Mouse (Mus musculus): Measurements from ENCODE around the gene Ankrd11. TPM values are rescaled to one million over a fixed set of nuclear protein-coding genes. Genes with fewer than 3 reads are reported as not detected.

The Ankrd11 gene
- total and polyA plus RNA-seq, 3 experiments, result 54.8 to 86.9 (median 65.4) TPM

DNA sequence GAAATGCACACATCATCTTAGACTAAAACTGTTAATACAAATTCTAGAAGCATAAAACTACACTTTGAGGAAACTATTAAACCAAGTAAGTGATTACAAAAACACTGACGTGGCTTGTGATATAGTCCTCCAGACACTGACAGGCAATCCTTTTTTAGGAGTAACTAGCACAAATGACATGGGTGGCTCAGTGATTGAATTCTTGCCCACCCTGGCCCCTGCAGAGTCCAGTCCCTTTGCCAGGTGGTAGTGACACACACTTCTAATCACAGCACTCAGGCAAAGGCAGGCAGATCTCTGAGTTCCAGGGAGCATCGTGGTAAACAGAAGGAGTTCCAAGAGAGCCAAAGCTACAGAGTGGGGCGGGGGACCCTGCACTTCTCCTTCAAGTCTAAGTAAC, 36.7 kb downstream of the Ankrd11 start:
- DNase-seq, result no peak

GRCm38 (mm10) chr8:123004033-123004922, 37.8 kb downstream of the Ankrd11 start:
- no peak for DNase-seq

- DNase-seq, result no peak
Measured at GRCm38 (mm10) chr8:123000311-123000710, 41.8 kb downstream of the Ankrd11 start.

- DNase-seq, result no peak
Measured at GRCm38 (mm10) chr8:122997963-122998362, 44.1 kb downstream of the Ankrd11 start.

GRCm38 (mm10) chr8:122993740-122994139, 48.3 kb downstream of the Ankrd11 start:
- DNase-seq, result no peak

- DNase-seq, result no peak
Measured at GRCm38 (mm10) chr8:122993031-122993430, 49.0 kb downstream of the Ankrd11 start.

- DNase-seq, result no peak
Measured at GRCm38 (mm10) chr8:122992296-122992695, 49.8 kb downstream of the Ankrd11 start.

DNA sequence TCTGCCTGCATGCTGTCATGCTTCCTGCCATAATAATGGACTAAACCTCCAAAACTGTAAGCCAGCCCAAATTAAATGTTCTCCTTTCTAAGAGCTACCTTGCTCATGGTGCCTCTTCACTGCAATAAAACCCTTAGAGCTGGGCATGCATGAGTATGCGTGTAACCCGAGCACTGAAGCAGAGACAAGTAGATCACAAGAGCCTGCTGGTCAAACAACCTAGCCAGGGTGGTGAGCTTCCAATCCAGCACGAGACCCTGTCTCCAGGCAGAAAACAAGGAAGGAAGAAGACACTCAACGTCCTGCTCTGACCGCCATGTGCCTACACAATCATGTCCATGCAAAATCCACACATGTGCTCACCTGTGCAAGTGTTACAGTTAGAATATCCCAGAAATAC, 50.7 kb downstream of the Ankrd11 start:
- DNase-seq, result no peak

DNA sequence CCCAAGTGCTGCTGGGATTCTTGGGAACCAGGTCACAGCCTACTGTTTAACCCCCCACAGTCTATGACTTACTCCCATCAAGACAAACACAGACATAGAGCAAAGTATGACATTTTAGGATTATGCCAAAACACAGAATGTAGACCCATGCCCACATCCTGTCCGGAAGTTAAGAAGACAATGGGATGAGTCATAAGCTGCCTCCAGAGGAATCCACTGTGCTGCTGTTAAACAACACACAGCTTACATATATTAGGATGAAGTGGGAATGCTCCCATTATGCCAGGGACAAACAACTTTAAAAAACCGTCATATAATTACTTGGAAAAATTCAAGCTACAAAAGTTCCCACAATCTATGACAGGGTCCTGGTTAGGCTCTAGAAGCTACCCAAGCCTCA, 52.1 kb downstream of the Ankrd11 start:
- DNase-seq, result no peak

DNA sequence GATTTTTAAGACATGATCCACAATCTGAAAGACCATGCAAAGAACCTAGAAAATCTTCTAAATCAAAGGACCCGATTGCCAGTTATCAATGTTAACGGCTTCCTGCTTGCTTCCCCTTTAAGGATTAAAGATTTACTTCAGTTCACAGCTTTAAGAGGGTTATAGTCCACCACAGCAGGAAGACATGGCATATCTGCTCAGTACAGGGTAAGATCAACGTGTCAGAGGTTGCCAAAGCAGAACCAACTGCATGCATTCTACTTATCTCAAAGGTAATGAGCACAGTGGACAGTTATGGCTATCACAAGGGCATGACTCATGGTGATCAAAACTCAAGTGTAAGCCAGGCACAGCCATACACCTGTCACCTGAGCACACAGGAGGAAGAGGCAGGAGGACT, 53.1 kb downstream of the Ankrd11 start:
- no peak for DNase-seq

DNA sequence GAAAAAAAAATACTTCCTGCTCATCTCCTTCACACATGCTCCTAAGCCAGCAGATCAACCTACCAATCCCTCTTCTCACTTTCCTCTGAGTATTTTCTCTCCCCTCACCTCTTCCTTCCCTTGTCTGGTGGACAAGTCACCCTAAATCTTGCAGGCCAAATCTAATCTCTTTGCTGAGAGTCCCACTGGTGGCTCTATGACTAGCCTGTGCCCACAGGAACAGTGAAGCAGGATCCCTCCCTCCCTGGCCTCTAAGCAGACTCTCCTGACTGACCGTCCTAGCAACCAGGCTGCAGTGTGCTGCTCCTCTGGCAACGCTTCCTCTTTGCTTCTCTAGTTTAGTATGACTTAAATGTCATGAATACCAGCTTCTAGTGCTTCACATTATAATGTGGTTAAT, 54.8 kb downstream of the Ankrd11 start:
- no peak for DNase-seq

DNA sequence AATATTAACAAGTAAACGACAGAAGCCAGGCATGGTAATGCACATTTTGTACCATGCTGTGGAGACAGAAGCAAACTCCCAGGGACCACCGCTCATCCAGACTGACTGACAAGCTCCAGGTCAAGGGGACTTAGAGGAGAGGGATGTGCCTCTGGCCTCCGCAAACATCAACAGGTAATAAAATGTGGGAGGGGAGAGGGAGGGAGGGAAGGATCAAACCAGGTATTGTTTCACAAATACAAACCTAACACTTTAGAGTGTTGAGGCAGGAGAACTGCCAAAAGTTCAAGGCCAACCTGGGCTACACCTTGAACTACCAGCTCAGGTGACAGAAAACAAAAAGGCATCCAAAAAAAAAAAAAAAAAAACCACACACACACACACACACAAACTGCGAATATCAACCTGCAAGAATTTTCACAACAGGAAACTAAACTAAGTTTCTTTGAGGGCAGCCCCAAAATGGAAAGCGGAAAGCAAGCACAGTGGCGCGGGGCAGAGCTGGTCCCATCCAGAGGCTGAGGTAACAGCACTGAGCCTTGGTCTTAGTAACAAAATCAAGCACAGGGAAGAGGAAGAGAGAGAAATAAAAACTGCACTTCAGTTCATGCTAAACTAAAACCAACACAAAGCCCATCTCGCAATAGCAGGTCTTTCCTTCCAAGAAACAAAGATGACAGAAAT, 55.4 kb downstream of the Ankrd11 start:
- DNase-seq, result no peak

GRCm38 (mm10) chr8:122984175-122984574, 57.9 kb downstream of the Ankrd11 start:
- no peak for DNase-seq

DNA sequence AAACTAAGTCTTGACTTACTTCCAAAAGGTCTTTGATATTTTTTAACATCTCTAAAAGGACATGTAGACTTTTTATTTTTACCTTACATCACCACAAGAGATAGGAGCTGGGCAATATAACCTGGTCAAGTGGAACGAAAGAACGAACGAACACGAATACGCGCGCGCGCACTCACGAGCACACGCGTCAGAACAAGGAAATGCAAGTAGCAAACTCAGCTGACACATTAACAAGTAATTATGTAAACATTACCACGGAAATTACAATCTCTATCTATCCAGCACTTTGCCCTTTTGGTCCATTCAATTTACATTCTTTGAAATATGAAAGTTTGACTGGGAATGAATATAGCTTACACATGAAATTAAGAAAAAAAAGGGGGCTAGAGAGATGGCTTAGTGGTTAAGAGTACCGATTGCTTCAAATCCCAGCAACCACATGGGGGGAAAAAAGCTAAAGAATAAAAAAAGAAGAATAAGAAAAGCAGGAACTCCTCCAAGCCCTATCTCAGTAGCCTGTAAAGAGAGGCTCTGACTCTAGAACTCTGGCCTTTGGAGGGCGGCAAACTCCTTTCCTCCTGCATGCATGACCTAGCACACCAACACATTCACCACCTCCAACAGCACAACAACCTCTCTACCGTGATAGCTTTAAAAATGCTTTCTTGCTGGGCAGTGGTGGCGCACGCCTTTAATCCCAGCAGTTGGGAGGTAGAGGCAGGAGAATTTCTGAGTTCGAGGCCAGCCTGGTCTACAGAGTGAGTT, 58.7 kb downstream of the Ankrd11 start:
- no peak for DNase-seq

DNA sequence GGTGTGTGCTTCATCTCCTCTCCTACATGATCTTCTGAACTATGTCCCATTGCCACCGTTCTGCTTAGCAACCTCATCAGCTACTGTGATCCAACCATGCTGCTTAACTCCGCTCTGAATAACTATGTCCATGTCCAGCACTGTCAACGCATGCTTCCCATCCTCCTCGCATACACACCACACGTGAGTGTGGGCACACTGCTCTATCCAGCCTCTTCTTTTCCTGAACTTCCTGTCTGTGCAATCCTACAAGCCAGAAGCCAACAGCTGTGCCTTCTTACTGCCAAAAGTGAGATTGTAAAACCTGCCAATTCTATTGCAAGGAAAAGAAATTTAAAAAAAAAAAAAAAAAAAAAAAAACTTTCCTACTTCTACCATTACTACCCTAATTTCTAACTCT, 60.4 kb downstream of the Ankrd11 start:
- DNase-seq, result no peak

DNA sequence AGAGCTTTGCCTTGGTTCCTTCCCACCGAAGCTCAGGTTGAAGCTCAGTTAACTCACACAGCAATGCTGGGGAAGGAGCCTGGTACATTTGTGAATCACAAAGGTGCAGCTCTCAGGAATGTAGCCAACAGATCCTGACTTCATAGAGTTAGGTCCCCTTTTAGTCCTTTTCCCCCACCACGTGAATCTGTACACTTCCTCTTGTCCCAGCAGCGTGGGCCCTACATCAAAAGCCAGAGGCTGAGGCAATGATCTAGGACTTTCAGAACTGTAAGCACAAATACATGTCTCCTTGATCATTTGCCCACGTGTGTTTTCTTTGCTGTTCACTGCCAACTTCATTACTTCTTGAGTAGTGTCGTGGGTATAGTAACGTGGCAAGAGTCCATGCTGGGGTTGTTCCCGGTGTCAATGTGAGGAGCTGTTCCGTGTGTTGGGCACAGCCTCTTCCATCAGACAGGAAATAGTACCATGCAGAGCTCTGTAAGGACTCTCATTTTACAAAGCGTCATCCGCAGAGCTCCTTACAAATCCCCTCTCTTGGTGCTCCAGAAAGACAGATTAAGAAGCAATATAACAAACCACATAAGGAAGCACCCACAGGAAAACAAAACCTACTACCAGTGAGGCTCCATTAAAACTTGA, 62.1 kb downstream of the Ankrd11 start:
- no peak for DNase-seq

DNA sequence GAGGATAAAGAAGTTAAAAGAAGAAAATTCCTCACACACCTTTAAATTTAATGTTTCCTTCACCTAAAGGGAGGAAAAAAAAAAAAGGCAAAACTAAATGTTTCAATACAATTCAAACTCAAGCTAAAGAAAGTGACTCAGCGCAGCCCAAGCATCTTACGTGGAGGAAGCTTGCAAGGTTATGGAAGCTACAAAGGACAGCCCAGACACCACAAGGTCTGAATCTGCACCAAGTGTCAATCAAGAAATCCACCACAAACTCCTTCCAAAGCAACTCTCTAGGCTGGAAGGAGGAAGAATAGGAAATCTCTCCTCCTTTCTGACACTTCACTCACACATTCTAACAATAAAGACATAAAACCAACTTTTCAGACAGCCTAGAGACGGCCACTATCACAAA, 62.7 kb downstream of the Ankrd11 start:
- no peak for DNase-seq

GRCm38 (mm10) chr8:122976046-122976445, 66.0 kb downstream of the Ankrd11 start:
- DNase-seq, result no peak

GRCm38 (mm10) chr8:122969964-122970620, 72.0 kb downstream of the Ankrd11 start:
- no peak for DNase-seq

GRCm38 (mm10) chr8:122968145-122968544, 73.9 kb downstream of the Ankrd11 start:
- DNase-seq, result no peak

DNA sequence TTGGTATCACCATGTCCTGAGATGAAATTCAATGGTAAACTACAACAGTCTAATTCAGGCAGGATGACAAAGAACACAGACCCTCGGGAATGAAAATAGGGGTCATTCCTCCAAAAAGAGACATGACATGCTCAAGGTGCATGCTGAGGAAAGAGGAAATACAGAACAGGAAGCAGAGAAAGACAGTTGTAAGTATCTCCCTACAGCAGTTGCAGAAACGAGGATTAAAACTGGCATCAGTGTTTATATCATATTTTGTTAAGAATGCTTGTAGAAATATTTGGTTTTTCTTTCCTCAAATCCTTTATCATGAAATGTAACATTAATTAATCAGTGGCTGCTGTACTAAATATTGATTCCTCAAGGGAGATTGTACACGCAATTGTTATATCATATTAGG, 75.4 kb downstream of the Ankrd11 start:
- DNase-seq, result no peak

DNA sequence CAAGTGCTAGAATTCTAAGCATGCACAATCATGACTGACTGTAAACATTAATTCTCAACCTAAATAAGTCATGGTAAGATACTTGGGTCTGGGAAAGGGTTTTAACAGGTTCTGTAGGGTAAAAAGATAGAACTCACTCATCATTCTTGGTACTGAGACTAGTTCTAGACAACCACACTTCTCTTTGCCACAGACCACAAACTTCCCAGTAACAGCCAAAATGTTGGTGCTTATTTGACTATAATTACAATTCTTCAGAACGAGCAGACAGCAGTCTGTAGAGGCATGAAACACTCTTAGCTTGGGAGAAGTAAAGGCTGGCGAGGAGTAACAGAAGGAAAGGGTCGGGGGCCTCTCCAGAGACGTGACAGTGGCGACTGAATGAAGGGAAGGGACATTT, 80.0 kb downstream of the Ankrd11 start:
- no peak for DNase-seq

Measured in adrenal gland, adult 2 months (tissue).